Mouse (Mus musculus): ENCODE measurements around the gene Lrrc74a. TPM values are rescaled to one million over a fixed set of nuclear protein-coding genes. Genes with fewer than 3 reads are reported as not detected.

The Lrrc74a gene
- polyA plus RNA-seq (2012; rRNA removed) (not detected in 2 replicates), polyA plus RNA-seq (2014; fragmentation: Nextera tagmentation; extraction: Ambion mirVana) (not detected in 2 replicates)

DNA sequence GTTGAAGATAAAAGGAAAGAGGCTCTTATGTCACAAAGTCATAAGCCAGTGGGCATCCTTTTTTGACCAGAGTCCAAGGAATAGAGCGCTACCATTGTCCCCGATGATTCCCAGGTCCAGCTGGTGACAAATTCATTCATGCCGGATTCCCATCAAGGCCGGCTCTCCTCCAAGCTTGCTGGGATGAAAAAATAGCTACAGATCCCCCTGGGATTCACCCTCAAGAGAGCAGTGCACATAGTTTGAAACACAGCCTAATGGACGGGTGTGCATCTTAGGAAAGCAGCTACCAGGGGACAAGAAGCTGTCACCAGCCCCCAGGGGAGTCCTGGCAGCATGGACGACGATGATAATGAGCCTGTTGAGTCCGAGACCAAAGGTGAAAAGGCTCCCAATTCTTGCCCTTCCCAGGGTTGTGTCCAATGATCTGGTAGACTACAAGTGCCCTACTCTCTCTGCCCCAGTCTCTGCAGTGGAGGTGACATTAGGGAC, at the start of gene Lrrc74a:
TSS of gene Lrrc74a (plus strand) at position 51 of the 492 bp plus-strand sequence.
- Histone ChIP-seq H3K27me3 (ENCODE audit: control insufficient read depth, insufficient read depth, low read length) (no peaks in the 10 kb centered on the region), H3K36me3 (replicated peaks; ENCODE audit: control insufficient read depth, insufficient read depth, low read depth) (no peaks in the 10 kb centered on the region), H3K27ac (no peak within 1 kb of the TSS), H3K9me3 (ENCODE audit: control insufficient read depth, low read length) (no peaks in the 10 kb centered on the region), H3K4me3 (ENCODE audit: insufficient read depth in 1 of 2, low read depth in 2 of 2, low read length in 2 of 2) (no peak within 1 kb of the TSS), H3K4me2 (ENCODE audit: low read depth) (no peak within 1 kb of the TSS), H3K4me1 (replicated peaks; ENCODE audit: control insufficient read depth in 2 of 2, insufficient read depth in 2 of 2, low read length in 1 of 2) (no peaks in the 10 kb centered on the region), H3K9ac (replicated peaks) (no peak within 1 kb of the TSS)
- no peak for ATAC-seq (ENCODE audit: insufficient read depth)
- TF ChIP-seq EP300 (IDR thresholded peaks at IDR 0.05; ENCODE audit: low read depth) (no peak), CTCF (IDR thresholded peaks at IDR 0.05; ENCODE audit: low read depth) (no peak)
- WGBS (ENCODE audit: insufficient replicate concordance) = 71% methylated on average over 8 of the region's 8 CpGs
- DNase-seq (ENCODE audit: low read depth in 3 of 3, low spot score in 3 of 3) = no peak

GRCm38 (mm10) chr12:86685275-86685674, 48.9 kb upstream of the Lrrc74a start:
- Histone ChIP-seq H3K9ac (replicated peaks) (no peak overlapping the region), H3K9me3 (ENCODE audit: control insufficient read depth, low read length) (no peaks in the 10 kb centered on the region), H3K4me2 (ENCODE audit: low read depth) (no peak overlapping the region), H3K27me3 (ENCODE audit: control insufficient read depth, insufficient read depth, low read length) (peaks cover 1% of the 10 kb centered on the region), H3K4me3 (ENCODE audit: insufficient read depth in 1 of 2, low read depth in 2 of 2, low read length in 2 of 2) (no peak overlapping the region), H3K27ac (no peak overlapping the region), H3K4me1 (replicated peaks; ENCODE audit: control insufficient read depth in 2 of 2, insufficient read depth in 2 of 2, low read length in 1 of 2) (peaks cover 0 to 9% of the 10 kb centered on the region in 2 experiments; a peak in 2 of 4 replicates), H3K36me3 (replicated peaks; ENCODE audit: control insufficient read depth, insufficient read depth, low read depth) (no peaks in the 10 kb centered on the region)
- 81% methylated on average over 9 of the region's 9 CpGs for WGBS (ENCODE audit: insufficient replicate concordance)
- TF ChIP-seq EP300 (IDR thresholded peaks at IDR 0.05; ENCODE audit: low read depth) (no peak), CTCF (IDR thresholded peaks at IDR 0.05; ENCODE audit: low read depth) (no peak)
- ATAC-seq (ENCODE audit: insufficient read depth) (no peak), DNase-seq (ENCODE audit: low read depth in 3 of 3, low spot score in 3 of 3) (no peak)

GRCm38 (mm10) chr12:86686551-86687330, 47.4 kb upstream of the Lrrc74a start:
- DNase-seq (ENCODE audit: low read depth in 3 of 3, low spot score in 3 of 3) = peak in 1 of 3 experiments; percentile 28
- ATAC-seq (ENCODE audit: insufficient read depth) = peak; percentile 45; the same call in 1 of the 2 replicates
- Histone ChIP-seq H3K4me1 (replicated peaks; ENCODE audit: control insufficient read depth in 2 of 2, insufficient read depth in 2 of 2, low read length in 1 of 2) (peaks cover 0 to 11% of the 10 kb centered on the region in 2 experiments; a peak in 2 of 4 replicates), H3K9ac (replicated peaks) (no peak overlapping the region), H3K9me3 (ENCODE audit: control insufficient read depth, low read length) (no peaks in the 10 kb centered on the region), H3K27ac (no peak overlapping the region), H3K27me3 (ENCODE audit: control insufficient read depth, insufficient read depth, low read length) (no peaks in the 10 kb centered on the region), H3K36me3 (replicated peaks; ENCODE audit: control insufficient read depth, insufficient read depth, low read depth) (no peaks in the 10 kb centered on the region), H3K4me2 (ENCODE audit: low read depth) (no peak overlapping the region), H3K4me3 (ENCODE audit: insufficient read depth in 1 of 2, low read depth in 2 of 2, low read length in 2 of 2) (no peak overlapping the region)
- TF ChIP-seq EP300 (IDR thresholded peaks at IDR 0.05; ENCODE audit: low read depth) (no peak), CTCF (IDR thresholded peaks at IDR 0.05; ENCODE audit: low read depth) (no peak)
- WGBS (ENCODE audit: insufficient replicate concordance) = 12% methylated on average over 13 of the region's 13 CpGs

DNA sequence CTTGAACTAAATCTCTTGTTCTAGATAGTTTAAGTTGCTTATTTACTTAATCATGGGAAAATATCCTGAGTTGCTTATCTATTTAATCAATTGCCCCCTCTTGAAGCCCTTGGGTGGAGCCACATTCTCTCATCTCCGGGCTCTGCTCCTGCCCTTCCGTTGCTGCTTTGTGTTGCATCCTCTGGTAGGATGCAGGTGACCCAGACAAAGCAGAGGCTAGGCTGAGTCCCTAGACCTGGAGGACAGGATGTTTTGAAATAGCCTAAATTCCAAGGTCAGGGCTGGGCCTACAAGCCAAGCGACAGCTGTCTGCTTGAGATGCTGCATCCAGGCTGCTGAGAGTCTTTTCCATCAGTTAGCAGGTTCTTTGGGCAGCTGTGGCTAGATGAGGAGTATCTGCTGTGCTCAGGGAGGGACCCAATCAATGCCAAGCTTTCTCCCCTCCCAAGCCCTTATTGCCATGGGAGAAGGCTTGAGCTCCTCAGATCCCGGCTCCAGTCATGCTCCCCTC, 46.7 kb upstream of the Lrrc74a start:
- H3K4me2 ChIP-seq (ENCODE audit: low read depth) = no peak overlapping the region
- H3K9ac ChIP-seq (replicated peaks) = no peak overlapping the region
- no peak overlapping the region for H3K27ac ChIP-seq
- no peak for ATAC-seq (ENCODE audit: insufficient read depth)
- peaks cover 0 to 11% of the 10 kb centered on the region in 2 experiments; a peak in 2 of 4 replicates for H3K4me1 ChIP-seq (replicated peaks; ENCODE audit: control insufficient read depth in 2 of 2, insufficient read depth in 2 of 2, low read length in 1 of 2)
- 29% methylated on average over 4 of the region's 4 CpGs for WGBS (ENCODE audit: insufficient replicate concordance)
- no peaks in the 10 kb centered on the region for H3K9me3 ChIP-seq (ENCODE audit: control insufficient read depth, low read length)
- H3K36me3 ChIP-seq (replicated peaks; ENCODE audit: control insufficient read depth, insufficient read depth, low read depth) = no peaks in the 10 kb centered on the region
- no peak overlapping the region for H3K4me3 ChIP-seq (ENCODE audit: insufficient read depth in 1 of 2, low read depth in 2 of 2, low read length in 2 of 2)
- TF ChIP-seq EP300 (IDR thresholded peaks at IDR 0.05; ENCODE audit: low read depth) (no peak), CTCF (IDR thresholded peaks at IDR 0.05; ENCODE audit: low read depth) (no peak)
- H3K27me3 ChIP-seq (ENCODE audit: control insufficient read depth, insufficient read depth, low read length) = no peaks in the 10 kb centered on the region
- DNase-seq (ENCODE audit: low read depth in 3 of 3, low spot score in 3 of 3) = no peak

DNA sequence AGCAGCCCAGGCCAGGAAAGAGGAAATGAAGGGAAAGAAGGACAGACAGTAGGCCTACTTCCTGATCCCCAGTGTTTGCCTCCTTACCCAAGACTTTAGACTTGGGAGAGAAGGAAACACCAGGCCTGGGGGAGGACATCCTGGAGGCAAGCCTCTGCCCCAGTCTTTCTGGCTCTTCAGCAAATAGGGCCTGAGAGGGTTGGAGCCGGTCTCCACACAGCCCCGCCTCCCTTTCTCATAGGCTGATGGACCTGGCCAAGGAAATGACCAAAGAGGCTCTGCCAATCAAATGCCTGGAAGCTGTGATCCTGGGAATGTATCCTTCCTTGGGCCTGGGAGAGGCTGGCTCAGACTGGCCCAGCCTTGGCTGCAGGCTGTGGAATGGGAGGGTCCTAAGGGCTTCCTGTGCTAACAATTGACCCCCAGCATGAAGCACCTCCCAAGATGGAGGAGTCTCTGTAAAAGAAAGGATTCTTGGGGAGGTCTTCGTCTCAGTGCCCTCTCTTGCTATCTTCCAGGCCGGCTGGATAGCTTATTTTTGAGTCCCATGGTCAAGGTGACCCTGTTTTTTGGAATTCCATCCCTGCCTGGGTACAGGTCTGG, 46.1 kb upstream of the Lrrc74a start:
- ATAC-seq (ENCODE audit: insufficient read depth) = peak; percentile 45
- Histone ChIP-seq H3K9me3 (ENCODE audit: control insufficient read depth, low read length) (no peaks in the 10 kb centered on the region), H3K4me2 (ENCODE audit: low read depth) (no peak overlapping the region), H3K27ac (no peak overlapping the region), H3K9ac (replicated peaks) (no peak overlapping the region), H3K27me3 (ENCODE audit: control insufficient read depth, insufficient read depth, low read length) (no peaks in the 10 kb centered on the region), H3K4me1 (replicated peaks; ENCODE audit: control insufficient read depth in 2 of 2, insufficient read depth in 2 of 2, low read length in 1 of 2) (peaks cover 0 to 11% of the 10 kb centered on the region in 2 experiments; a peak in 2 of 4 replicates), H3K4me3 (ENCODE audit: insufficient read depth in 1 of 2, low read depth in 2 of 2, low read length in 2 of 2) (no peak overlapping the region), H3K36me3 (replicated peaks; ENCODE audit: control insufficient read depth, insufficient read depth, low read depth) (no peaks in the 10 kb centered on the region)
- TF ChIP-seq EP300 (IDR thresholded peaks at IDR 0.05; ENCODE audit: low read depth) = no peak
- no peak for TF ChIP-seq CTCF (IDR thresholded peaks at IDR 0.05; ENCODE audit: low read depth)
- 51% methylated on average over 4 of the region's 4 CpGs for WGBS (ENCODE audit: insufficient replicate concordance)
- no peak for DNase-seq (ENCODE audit: low read depth in 3 of 3, low spot score in 3 of 3)
